Mouse (Mus musculus): ENCODE results near the gene Olfr1222.
"Not testable (repeated sequence)": the region's sequence is repeated elsewhere in the genome, so short reads cannot be mapped to it uniquely, and the experiment has no call there.

Gene Olfr1222

DNA sequence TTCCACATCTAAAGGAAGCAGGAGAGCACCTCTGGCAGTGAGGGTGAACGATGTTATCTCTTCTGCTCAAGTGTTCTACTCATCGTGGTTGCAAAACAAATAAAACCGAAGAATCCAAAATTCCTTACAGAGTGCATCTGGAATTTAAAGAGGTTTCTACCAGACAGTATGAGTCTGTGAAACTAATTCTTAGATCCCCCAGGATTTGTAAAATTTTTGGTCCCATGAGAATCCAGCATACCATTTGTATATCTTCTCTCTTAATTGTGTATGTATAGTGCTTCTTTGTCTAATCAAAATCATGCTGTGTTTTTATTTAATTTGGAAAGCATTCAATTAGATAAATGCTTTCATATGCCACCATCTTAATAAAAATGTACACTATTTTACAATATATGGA is at the start of gene Olfr1222:
TSS of gene Olfr1222 (minus strand) at position 101 of the 400 bp plus-strand sequence.
- DNase-seq (ENCODE audit: extremely low spot score, low read depth, low spot score) = no peak

- DNase-seq (ENCODE audit: extremely low spot score, low read depth, low spot score) = no peak
These were observed 41.7 kb upstream of the Olfr1222 start, which contains the start of gene Olfr1225 for GRCm38 (mm10) chr2:89174569-89174968. Gene Olfr1225 (minus strand): TSS chr2:89174669.

- DNase-seq (ENCODE audit: extremely low spot score, low read depth, low spot score) = not testable (repeated sequence)
These were observed 31.9 kb upstream of the Olfr1222 start for GRCm38 (mm10) chr2:89164711-89165110.

DNA sequence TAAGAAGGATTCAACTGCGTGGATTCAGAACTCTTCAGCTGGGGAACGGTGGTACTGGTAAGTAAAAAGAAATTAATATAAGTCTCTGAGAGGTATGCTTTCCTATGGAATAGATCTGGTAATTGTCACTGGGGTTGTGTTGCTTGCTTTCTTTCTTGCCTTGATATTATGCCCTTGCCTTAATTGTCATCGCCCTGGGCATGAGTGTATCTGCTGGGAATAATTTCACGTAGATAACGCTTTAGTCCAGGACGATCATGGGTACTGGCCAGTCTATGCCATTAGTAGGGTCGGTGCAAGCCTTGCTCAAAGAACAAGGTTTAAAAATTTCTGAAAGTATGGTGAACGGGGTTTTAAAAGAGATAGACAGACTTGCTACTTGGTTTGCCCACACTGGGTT is 31.1 kb upstream of the Olfr1222 start, which contains the start of gene Olfr1224-ps1:
TSS of gene Olfr1224-ps1 (minus strand) at position 101 of the 400 bp plus-strand sequence.
- DNase-seq (ENCODE audit: extremely low spot score, low read depth, low spot score) = not testable (repeated sequence)

- DNase-seq (ENCODE audit: extremely low spot score, low read depth, low spot score) = no peak
These were observed 18.6 kb upstream of the Olfr1222 start, which contains the start of gene Olfr1223 for GRCm38 (mm10) chr2:89151460-89151859. Gene Olfr1223 (minus strand): TSS chr2:89151560.

DNA sequence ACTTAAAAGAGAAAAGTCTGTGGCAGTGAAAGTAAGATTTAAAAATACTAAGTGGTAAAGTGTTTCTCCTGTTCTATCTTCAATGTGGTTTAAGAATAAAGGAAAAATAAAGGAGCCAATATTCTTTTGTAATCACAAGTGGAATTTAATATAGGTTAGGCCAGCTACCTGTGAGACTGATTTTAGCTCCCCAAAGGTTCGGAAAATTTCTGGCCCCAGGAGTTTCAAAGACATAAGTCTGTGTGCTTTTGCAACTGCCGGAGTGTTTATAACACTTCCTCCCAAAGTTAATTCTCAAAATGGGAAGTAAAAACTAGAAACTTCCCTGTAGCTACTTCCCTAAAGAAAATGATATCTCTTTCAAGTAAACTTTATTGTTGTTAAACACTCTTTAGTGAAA is 15.7 kb downstream of the Olfr1222 start, which contains the start of gene Olfr1221:
TSS of gene Olfr1221 (minus strand) at position 101 of the 400 bp plus-strand sequence.
- DNase-seq (ENCODE audit: extremely low spot score, low read depth, low spot score) = no peak

GRCm38 (mm10) chr2:89106735-89107134 is 26.1 kb downstream of the Olfr1222 start, which contains the start of gene Olfr1220:
Gene Olfr1220 (minus strand): TSS chr2:89106835.
- DNase-seq (ENCODE audit: extremely low spot score, low read depth, low spot score) = no peak

DNA sequence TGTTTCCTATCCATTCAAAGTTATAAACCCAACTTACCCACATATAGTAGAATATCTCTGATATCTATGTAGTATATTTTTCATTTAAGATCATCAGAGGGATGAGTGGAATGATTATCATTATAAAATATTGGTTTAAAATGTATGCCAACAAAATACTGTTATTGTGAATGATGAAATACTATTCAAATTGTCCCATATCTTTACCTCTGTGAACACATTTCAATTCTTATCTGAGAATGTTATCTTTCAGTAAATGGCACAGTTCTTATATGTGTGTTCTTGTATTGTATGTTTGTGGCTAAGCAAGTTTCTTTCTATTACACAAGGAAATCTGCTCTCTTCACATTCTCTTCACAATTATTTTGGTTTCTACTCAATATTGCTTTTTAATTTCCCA is 27.2 kb downstream of the Olfr1222 start:
- DNase-seq (ENCODE audit: extremely low spot score, low read depth, low spot score) = no peak

GRCm38 (mm10) chr2:89093848-89094247 is 39.0 kb downstream of the Olfr1222 start:
- no peak for DNase-seq (ENCODE audit: extremely low spot score, low read depth, low spot score)

- no peak for DNase-seq (ENCODE audit: extremely low spot score, low read depth, low spot score)
These were observed 49.4 kb downstream of the Olfr1222 start, which contains the start of gene Olfr1219 for GRCm38 (mm10) chr2:89083413-89083812. Gene Olfr1219 (minus strand): TSS chr2:89083513.

- DNase-seq (ENCODE audit: extremely low spot score, low read depth, low spot score) = no peak
These were observed 51.4 kb downstream of the Olfr1222 start for GRCm38 (mm10) chr2:89081487-89081886.

All from hindlimb bud, embryonic 11.5 days (tissue).